Mouse (Mus musculus): ENCODE data around the gene Ralgds.

DNA sequence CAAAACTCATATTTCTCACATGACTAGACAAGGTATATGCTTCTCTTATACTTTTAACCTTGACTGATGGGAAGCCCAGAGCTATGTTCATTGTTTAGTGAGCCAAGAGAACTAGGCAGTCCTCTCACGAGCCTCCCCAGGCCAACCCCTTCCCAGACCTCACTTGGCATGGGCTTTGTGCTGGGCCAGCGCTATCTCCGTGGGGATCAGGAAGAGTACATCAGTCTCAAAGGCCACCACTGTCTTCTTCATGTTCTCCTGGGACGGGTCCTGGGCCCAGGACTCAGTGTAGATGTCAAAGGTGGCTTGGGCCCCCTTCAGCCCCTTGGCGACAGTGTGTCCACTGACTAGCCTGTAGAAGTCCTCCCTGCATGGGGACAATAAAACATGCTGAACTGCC, 44.5 kb downstream of the Ralgds start:
- TF ChIP-seq CTCF (IDR thresholded peaks at IDR 0.05; ENCODE audit: control insufficient read depth, insufficient read depth, low read length) (no peak), POLR2A (IDR thresholded peaks at IDR 0.05; ENCODE audit: borderline replicate concordance, control insufficient read depth, low read depth, low read length) (no peak)

All from bone marrow, adult 2 months (tissue).